Mouse (Mus musculus): ENCODE data around the gene Golga1.

DNA sequence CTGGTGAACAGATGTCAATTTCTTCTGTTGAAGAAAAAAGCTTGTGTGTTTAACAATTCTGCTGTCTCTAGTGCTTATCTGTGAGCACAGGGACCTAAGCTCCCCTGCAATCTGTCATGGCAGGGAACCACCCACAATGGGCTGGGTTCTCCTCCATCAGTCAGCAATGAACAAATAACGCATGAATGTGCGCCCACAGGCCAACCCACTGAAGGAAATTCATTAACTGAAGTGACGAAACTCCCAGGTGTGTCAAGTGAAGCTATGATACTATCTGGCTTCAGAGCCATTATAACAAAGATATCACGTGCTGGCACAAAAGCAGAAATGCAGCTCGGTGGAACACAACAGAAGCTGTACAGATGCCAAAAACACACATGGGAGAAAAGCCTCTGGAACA, 95.3 kb downstream of the Golga1 start:
- no peak for TF ChIP-seq POLR2A (IDR thresholded peaks at IDR 0.05; ENCODE audit: extremely low read depth, insufficient read depth, low read length)
- no peak for TF ChIP-seq CTCF (IDR thresholded peaks at IDR 0.05; ENCODE audit: extremely low read depth, insufficient read depth, low read length)
